Mouse (Mus musculus): ENCODE data around the gene Irak3. TPM values are rescaled to one million over a fixed set of nuclear protein-coding genes. Genes with fewer than 3 reads are reported as not detected.
A peak's percentile ranks its signal among the peaks of the same experiment; 100 is the strongest.
"Not testable (repeated sequence)": the region's sequence is repeated elsewhere in the genome, so short reads cannot be mapped to it uniquely, and the experiment has no call there.

Irak3 gene
- 11.9 and 16.8 TPM in 2 replicates for total RNA-seq (2017)

GRCm38 (mm10) chr10:120201961-120202402 is at the start of gene Irak3:
Gene Irak3 (minus strand): TSS chr10:120202130.
- ATAC-seq (replicated peaks; ENCODE audit: low read depth, poor library complexity, severe bottlenecking), result peak; percentile 68

GRCm38 (mm10) chr10:120250911-120251683 is 49.2 kb upstream of the Irak3 start:
- ATAC-seq (replicated peaks; ENCODE audit: low read depth, poor library complexity, severe bottlenecking), result no peak

- ATAC-seq (replicated peaks; ENCODE audit: low read depth, poor library complexity, severe bottlenecking), result peak; percentile 97
These were observed 45.2 kb upstream of the Irak3 start for GRCm38 (mm10) chr10:120246994-120247750.

DNA sequence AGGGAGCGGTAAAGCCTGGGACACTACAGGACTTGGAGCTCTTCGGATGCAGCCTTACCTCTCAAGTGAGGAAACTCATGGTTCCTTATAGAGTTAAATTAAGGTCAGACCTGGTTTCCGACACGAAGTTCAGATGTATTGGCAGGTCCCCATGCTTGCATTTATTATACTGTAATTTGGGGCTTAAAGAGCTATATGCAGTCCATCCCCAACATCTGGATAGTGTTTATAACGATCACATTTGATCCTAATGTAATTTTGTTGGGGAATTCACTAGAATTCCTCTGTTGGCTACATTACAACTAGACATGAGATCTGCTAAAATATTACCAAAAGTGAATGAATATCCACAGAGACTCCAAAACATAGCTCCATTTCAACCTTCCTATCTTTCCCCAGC is 43.8 kb upstream of the Irak3 start:
- no peak for ATAC-seq (replicated peaks; ENCODE audit: low read depth, poor library complexity, severe bottlenecking)

DNA sequence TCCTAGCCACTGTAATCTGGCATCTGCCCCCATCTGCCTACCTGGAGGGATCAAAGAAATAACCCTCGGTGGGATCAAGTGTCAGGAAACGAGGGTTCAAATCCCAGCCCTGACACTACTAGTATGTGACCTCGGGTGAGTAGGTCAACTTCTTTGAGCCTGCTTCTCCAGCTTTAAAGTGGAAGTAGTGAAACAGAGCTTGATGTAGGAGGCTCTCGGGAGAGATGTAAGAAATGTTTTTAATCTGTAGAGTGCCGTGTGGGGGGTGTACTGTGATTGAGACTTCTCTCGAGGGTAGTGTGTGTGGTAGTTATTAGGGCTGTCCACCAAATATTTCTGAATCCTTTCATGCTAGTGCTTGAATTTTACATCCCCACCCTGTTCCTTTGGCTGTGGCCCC is 40.5 kb upstream of the Irak3 start:
- ATAC-seq (replicated peaks; ENCODE audit: low read depth, poor library complexity, severe bottlenecking), result no peak

DNA sequence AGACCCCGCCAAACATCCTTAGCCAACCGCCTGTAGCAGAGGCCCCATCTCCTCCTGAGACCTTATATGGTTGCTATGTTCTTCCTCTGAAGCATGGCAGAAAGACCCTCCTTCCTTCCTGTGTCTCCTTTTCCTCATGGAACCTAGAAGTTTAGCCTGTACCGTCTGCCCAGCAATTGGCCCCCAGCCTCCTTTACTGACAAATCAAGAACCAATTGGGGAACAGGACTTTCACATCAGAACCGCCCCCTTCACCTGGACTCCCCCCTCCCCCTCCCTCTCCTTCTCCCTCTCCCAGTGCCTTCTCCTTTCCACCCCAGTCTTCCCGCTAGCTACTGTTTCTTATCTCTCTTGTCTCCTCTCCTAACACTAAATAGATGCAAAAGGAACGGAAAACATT is 37.5 kb upstream of the Irak3 start:
- no peak for ATAC-seq (replicated peaks; ENCODE audit: low read depth, poor library complexity, severe bottlenecking)

DNA sequence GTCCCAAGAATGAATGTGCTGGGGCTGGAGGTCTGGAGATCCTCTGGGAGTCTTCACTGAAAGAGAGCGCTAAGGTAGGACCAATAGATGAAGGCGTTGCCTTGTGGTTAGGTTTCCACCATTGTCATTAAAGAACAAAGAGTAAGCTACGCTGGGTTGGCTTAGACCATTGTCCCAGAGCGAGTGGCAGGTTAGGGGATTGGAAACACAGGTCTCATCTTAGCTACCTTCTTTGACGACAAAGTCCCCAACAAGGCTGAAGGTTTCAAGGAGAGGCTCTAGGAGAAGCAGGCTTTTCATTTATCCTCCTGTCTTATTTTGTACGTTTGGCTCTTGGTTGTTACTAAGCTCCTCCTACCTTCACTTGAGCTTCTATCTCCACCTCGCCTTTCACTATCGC is 36.3 kb upstream of the Irak3 start:
- no peak for ATAC-seq (replicated peaks; ENCODE audit: low read depth, poor library complexity, severe bottlenecking)

DNA sequence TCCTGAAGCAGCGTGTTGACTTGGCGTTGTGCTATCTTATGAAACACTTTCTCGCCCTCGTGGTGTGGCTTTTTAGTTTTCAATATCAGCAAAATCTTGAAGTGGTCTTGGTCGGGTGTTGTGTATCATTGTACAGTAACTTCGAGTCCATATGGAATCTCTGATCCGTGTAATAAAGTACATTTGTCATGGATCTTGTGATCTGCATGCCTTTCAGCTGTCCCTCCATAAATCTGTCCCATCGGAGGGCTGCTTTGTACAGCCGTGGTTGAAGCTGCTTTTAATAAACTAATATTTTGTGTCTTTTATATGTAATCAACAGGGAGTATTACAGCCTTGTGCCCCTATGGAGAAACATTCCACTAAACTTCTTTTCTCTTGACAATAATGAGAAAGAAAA is 34.9 kb upstream of the Irak3 start:
- ATAC-seq (replicated peaks; ENCODE audit: low read depth, poor library complexity, severe bottlenecking), result no peak

GRCm38 (mm10) chr10:120233655-120234367 is 31.9 kb upstream of the Irak3 start:
- ATAC-seq (replicated peaks; ENCODE audit: low read depth, poor library complexity, severe bottlenecking), result peak; percentile 64

- ATAC-seq (replicated peaks; ENCODE audit: low read depth, poor library complexity, severe bottlenecking), result peak; percentile 53
These were observed 29.8 kb upstream of the Irak3 start for GRCm38 (mm10) chr10:120231718-120232117.

DNA sequence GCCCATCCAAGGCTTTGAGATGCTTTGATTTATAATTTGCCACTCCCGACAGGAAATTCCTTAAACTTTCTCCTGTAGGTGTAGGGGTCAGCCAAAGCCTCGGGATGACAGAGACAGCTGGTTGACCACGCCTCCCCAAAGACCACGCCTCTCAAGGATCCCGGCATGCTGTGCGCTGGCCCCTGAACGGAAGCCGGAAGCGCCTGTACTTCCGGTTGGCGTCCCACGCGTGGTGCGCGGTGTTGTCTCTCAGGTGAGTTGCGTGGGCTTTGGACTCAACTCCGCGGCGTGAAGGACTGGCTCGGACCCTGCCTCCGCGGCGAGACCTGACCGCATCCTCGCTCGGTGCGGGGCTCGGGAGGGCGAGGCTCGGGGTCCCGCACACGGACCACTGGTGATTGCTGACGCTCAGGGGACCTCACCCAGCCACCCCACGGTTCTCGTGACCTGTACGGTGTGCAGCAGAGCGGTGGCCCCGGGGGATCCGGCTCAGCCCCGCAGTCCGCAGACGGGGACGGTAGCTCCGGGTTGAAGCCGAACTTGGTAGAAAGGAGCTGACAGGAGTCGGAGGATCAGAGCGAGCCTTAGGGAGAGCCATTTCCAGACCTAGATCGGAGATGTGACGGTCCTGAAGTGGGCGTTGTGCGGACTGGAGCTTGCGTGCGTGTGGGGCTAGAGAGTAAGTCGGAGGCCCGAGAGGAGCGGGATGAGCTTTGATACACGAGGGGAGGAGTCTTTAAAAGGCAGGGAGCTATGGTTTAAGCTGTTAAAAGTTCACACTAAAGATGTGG is 25.1 kb upstream of the Irak3 start, which contains the start of gene Llph:
Llph (plus strand) TSS at position 200 of the 791 bp plus-strand sequence.
- ATAC-seq (replicated peaks; ENCODE audit: low read depth, poor library complexity, severe bottlenecking), result peak; percentile 89

DNA sequence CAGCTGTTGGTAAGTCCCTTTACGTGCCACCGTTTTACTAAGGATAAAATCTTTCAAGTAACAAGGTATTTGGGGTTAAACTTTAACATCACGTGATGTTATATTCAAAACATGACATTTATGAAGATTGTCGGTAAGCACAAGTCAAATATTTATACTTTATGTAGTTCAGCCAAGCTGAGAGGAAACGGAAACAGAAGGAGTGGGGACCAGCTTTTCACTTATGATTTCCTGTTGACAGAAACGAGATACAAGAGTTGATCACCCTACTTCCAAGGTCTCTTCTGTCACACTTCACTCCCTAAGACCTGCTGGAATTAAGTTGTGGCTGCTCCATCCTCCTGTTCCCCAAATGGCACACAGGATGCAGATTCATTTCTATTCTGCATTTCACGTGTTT is 18.8 kb upstream of the Irak3 start:
- no peak for ATAC-seq (replicated peaks; ENCODE audit: low read depth, poor library complexity, severe bottlenecking)

DNA sequence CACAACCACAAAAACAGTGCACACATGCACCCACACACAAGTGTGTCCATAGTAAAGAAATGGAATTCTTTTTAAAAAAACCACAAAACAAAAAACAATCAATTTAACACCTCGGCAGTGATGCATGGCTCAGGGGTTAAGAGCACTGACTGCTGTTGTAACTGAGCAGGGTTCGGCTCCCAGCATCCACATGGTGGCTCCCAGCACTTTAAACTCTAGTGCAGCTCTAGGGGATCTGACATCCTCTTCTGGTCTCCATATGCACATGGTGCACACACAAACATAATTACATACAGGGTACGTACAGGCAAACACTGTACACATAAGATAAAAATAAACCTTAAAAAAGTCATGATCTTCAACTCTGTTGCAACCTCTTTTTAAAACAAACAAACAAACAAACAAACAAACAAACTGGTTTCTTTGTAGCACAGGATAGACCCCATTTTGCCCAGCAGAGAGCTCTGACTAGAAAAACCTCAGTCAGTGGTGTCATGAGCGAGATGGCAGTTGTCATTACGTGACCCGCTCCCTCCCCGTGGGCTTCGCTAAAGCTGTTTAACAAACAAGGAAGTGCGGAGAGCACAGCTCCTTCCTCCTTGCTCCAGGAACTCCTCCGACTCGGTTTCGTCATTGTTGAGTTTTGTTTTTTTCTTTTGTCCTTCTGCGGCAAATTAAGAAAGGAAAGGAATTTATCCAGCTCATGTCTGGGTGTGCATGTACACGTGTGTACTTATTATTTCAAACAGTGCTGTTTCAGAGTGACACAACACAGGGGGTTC is 17.8 kb upstream of the Irak3 start:
- peak; percentile 98 for ATAC-seq (replicated peaks; ENCODE audit: low read depth, poor library complexity, severe bottlenecking)

DNA sequence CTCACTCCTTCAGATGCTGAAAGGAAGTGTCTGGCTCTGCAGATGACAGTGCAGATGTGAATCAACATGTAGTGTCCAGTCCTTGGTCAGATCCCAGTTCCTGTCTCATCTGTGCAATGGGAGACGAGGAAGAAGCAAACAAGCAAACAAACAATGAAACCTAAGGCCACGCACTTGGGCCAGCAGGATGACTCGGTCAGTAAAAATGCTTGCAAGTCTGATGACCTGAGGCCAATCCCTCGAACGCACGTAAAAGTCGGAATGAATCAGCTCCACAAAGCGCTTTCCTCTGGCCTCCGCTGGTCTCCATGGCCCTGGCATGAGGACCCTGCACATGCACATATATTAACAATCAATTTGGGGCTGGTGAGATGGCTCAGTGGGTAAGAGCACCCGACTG is 17.1 kb upstream of the Irak3 start:
- no peak for ATAC-seq (replicated peaks; ENCODE audit: low read depth, poor library complexity, severe bottlenecking)

DNA sequence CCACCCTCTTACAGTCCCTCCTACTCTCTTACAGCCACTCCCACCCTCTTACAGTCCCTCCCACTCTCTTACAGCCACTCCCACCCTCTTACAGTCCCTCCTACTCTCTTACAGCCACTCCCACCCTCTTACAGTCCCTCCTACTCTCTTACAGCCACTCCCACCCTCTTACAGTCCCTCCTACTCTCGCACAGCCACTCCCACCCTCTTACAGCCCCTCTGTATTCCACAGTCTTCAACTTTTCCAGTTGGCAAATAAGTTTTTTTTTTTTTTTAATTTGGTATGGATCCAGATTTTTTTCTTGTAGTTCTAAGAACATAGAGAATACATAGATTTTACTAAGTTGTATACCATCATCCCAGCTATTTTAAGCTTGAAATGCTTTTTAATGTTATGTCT is 15.2 kb upstream of the Irak3 start:
- not testable (repeated sequence) for ATAC-seq (replicated peaks; ENCODE audit: low read depth, poor library complexity, severe bottlenecking)

GRCm38 (mm10) chr10:120210096-120210495 is 8.2 kb upstream of the Irak3 start:
- no peak for ATAC-seq (replicated peaks; ENCODE audit: low read depth, poor library complexity, severe bottlenecking)

DNA sequence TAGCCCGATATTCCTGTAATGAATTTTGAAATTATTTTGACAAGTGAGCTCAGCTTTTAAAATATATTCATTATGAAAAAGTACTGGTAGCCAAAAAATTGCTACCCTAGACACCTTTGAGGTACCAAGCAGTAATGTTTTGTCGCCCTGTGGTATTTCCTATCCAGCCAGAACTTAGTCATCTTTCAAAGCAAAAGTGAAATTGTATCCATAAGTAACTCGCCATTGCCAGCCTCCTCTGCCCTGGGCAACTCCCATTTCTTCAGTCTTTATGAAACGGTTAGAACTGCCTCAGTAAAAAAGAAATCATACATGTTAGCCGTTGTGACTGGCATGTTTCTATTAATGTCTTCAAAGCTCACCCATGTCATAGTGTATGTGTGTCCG is 7.6 kb upstream of the Irak3 start:
- ATAC-seq (replicated peaks; ENCODE audit: low read depth, poor library complexity, severe bottlenecking), result peak; percentile 59

DNA sequence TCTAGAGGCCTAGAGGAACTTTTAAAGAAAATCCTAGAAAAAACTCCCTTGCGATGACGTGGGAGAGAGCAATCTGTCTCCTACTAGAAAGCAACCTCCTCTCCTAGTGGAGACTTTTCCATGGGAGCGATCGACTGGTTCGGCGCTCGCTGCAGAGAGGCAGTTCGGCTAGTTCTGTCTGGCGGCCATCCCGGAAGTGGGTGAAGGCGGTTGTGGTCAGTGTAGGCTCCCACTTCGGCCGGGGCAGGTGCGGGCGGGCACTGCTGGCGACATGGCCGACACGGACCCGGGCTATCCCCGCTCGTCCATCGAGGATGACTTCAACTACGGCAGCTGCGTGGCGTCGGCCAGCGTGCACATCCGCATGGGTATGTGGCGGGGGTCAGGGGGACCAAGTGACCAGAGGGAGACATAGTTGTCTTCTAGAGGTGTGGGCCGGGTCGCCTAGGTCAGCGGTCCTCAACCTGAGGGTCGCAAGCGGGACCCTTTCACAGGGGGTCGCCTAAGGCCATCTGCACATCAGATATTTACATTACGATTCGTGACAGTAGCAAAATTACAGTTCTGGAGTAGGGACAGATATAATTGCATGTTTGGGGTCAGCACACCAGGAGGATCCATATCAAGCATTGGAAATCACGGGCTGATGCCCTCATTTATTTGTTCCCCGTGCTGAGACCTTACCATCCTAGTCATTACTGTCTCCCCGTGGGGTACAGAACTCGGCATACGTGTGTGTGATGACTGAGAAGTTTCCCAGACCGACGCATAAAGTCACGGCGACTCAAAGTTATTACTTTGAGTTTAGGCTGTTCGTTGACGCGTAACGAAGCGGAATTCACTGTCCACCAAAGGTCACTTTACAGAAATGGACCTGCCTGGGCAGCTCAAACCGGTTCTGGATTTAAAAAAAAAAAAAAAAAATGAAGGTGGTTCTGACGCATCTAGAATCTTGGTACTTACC is 6.9 kb upstream of the Irak3 start:
- peak; percentile 91 for ATAC-seq (replicated peaks; ENCODE audit: low read depth, poor library complexity, severe bottlenecking)

All from common myeloid progenitor, adult 5-6 weeks (primary cell).